Mouse (Mus musculus): ENCODE results near the gene Ctnnbip1. TPM values are rescaled to one million over a fixed set of nuclear protein-coding genes. Genes with fewer than 3 reads are reported as not detected.
"Not testable (repeated sequence)": the region's sequence is repeated elsewhere in the genome, so short reads cannot be mapped to it uniquely, and the experiment has no call there.

The Ctnnbip1 gene
- total and polyA plus RNA-seq, 3 experiments: 19.4 to 26.4 (median 25.3) TPM

- DNase-seq: peak; percentile 62
Measured at GRCm38 (mm10) chr4:149586783-149587595, 69.0 kb downstream of the Ctnnbip1 start.

- no peak for DNase-seq
Measured at GRCm38 (mm10) chr4:149587596-149588168, 69.6 kb downstream of the Ctnnbip1 start.

GRCm38 (mm10) chr4:149590200-149590599 is 72.2 kb downstream of the Ctnnbip1 start:
- no peak for DNase-seq

- no peak for DNase-seq
Measured at GRCm38 (mm10) chr4:149591486-149591885, 73.5 kb downstream of the Ctnnbip1 start.

GRCm38 (mm10) chr4:149594913-149595581 is 77.0 kb downstream of the Ctnnbip1 start:
- no peak for DNase-seq

- peak; percentile 40 for DNase-seq
Measured at GRCm38 (mm10) chr4:149597641-149598208, 79.7 kb downstream of the Ctnnbip1 start.

GRCm38 (mm10) chr4:149599549-149599948 is 81.5 kb downstream of the Ctnnbip1 start:
- no peak for DNase-seq

- DNase-seq: no peak
Measured at GRCm38 (mm10) chr4:149600130-149600529, 82.1 kb downstream of the Ctnnbip1 start.

- DNase-seq: no peak
Measured at GRCm38 (mm10) chr4:149601484-149601883, 83.4 kb downstream of the Ctnnbip1 start.

- no peak for DNase-seq
Measured at GRCm38 (mm10) chr4:149602236-149602635, 84.2 kb downstream of the Ctnnbip1 start.

GRCm38 (mm10) chr4:149603860-149604259 is 85.8 kb downstream of the Ctnnbip1 start:
- DNase-seq: no peak

- DNase-seq: no peak
Measured at GRCm38 (mm10) chr4:149604518-149604917, 86.5 kb downstream of the Ctnnbip1 start.

- DNase-seq: no peak
Measured at GRCm38 (mm10) chr4:149606056-149606455, 88.0 kb downstream of the Ctnnbip1 start.

GRCm38 (mm10) chr4:149606766-149607358 is 88.8 kb downstream of the Ctnnbip1 start:
- no peak for DNase-seq

GRCm38 (mm10) chr4:149607591-149608308 is 89.7 kb downstream of the Ctnnbip1 start:
- DNase-seq: no peak

- DNase-seq: no peak
Measured at GRCm38 (mm10) chr4:149608309-149608638, 90.2 kb downstream of the Ctnnbip1 start.

- peak; percentile 49 for DNase-seq
Measured at GRCm38 (mm10) chr4:149609256-149610025, 91.4 kb downstream of the Ctnnbip1 start.

- no peak for DNase-seq
Measured at GRCm38 (mm10) chr4:149611376-149612044, 93.5 kb downstream of the Ctnnbip1 start.

- DNase-seq: not testable (repeated sequence)
Measured at GRCm38 (mm10) chr4:149613497-149613896, 95.5 kb downstream of the Ctnnbip1 start.

- DNase-seq: no peak
Measured at GRCm38 (mm10) chr4:149614869-149615268, 96.8 kb downstream of the Ctnnbip1 start.
